Mouse (Mus musculus) layer of hippocampus, adult 18-20 months (tissue): Measurements from ENCODE around the gene Gpm6b. TPM values are rescaled to one million over a fixed set of nuclear protein-coding genes. Genes with fewer than 3 reads are reported as not detected.

Experiments used
- DNase-seq, 2 experiments: peaks; one replicate each; pipeline ENCODE4 v3.0.0; 2022; ENCODE audit warnings: low spot score in 2 of 2
- total RNA-seq, 2 experiments: library from RNA; stranded (reverse); gene quantifications; 2 replicates each; pipeline ENCODE4 v1.2.3; 2021

Gene Gpm6b
- total RNA-seq, 2 experiments from 2014 or later, result 705 to 717 TPM

DNA sequence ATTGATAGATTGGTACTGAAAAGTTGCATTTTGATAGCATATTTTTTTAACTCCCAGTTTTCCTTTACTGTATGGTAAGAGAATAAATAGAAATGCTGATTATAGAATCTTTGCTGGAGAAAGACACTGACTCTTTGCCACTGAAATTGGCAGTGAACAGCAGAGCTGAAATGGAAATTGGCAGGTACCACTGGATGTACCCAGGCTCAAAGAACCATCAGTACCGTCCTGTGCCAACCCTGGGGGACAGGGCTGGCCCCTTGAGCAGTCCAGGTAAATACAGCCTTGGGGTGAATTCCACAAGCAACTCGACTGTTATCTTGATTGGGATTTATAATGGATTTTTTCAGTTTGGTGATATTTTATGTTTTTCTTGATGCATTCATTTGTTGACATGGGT lies 114.7 kb downstream of the Gpm6b start:
- DNase-seq, result no peak

DNA sequence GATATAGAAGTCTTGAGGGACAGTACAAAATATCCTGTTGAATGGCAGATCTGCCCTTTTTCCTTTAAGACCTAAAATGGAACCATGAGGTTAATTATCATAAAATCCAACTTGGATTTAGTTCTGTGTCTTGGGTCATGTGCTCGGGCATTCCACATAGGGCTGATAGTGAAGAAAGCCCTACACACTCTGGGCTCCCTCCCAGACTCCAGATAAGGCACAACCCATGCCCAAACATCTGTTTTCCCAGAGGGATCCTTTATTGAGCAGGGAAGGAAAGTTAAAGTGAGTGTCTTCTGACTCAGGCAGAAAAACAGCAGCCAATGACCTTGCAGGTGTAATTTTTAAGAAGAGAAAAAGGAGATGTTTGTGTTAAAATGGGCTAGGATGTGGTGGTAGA lies 116.2 kb downstream of the Gpm6b start:
- DNase-seq, result no peak

DNA sequence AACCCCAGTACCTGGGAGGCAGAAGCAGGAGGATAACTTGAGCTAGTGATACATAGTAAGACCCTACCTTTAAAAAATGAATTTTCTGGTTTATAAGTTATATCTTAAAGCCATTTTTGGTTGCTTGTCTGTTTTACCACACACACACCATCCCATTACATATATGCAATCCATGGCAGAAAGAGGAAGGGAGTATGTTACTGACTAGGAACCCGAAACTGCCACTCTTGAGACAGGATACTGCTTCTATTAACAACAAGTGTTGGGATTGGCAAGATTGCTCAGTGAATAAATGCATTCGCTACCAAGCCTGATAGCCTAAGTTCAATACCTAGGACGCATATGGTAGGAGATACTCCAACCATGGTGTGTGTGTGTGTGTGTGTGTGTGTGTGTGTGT lies 117.6 kb downstream of the Gpm6b start:
- DNase-seq, result no peak

DNA sequence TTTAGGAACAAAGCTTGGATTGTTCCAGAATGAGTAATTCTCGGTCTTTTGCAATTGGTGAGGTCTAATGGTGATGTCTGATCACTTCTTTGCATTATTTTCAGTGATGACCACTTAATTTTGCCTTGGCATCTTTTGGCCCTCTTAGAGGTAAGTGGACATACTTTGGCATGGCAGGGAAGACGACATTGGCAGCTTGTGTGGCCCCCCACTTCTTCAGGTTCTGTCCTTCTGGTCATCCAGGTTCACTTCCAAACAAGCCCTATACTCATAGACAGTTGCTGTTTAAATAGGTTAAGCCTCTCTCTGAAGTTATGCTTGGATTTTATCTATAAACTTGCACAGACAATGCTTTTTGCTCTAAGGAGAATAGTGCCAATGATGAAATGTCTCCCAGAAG lies 120.2 kb downstream of the Gpm6b start:
- no peak for DNase-seq

DNA sequence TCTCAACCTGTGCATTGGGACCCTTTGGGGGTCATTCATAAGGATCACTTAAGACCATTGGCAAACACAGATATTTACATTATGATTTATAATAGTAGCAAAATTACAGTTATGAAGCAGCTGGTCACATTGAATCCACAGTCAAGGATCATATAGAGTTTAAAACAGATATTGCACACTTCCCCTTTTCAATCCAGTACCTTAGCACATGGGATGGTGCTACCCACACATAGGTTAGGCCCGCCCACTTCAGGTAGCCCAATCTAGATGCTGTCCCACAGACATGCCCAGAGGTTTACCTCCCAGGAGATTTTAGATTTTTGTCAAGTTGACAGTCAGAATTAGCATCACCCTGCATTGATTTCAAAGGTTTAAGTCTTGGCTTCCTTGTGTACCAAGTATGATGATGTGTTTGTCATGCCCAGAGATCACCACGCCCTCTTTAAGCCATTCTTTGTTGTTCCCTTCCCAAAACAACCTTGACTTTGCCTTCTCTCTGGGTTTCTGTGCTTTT lies 121.3 kb downstream of the Gpm6b start:
- no peak for DNase-seq

DNA sequence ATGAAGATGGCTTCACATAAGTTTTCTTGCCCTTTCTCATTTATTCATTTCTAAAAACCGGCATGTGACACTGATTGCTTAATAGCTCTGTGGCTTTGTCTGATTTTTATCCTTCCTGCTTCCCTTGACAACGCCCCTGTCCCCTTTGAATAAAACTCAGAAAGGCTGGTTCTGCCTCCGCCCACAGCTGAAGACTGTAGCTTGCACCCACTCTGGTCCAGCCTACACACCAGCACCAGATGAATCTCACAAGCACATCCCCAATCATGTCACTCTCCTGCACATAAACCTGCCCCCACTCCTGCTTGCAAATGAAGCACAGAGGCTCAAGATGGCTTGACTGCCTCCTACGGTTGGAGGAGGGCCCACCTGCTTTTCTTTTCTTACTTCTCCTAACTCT lies 121.7 kb downstream of the Gpm6b start:
- DNase-seq, result peak; percentile 46 to 63

DNA sequence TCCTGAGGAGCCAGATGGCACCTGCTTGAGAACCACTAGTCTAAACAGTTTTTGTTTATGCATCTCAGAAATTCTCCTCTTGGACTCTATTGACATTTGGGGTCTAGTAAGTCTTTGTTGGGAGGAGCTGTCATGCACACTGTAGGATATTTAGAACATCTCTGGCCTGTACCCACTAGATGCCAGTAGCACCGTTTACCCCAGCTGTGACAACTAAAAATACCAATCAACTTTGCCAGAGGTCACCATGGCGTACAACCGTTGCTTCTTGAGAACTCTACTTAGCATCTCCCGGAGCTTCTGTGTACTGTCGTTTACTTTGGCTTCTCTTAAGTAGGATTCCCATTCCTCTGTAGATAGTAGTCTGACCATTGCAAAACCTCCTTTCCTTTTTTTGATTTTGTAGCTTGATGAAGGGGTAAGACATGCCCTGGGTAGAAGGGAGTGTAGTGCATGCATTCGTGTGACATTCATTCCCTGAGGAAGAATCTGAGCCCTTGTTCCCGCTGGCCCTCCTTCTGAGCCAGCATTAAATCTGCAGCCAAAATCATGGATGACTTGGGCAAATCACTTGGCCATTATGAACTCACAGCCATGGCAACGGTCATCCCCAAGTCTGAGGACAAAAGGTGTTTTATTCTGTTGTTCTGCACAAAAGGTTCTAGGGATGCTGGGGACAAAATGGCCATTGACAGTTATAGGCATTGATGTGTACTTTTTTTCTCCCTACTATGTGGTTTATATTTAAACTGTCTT lies 126.9 kb downstream of the Gpm6b start:
- peak in 1 of 2 experiments; percentile 36 for DNase-seq

DNA sequence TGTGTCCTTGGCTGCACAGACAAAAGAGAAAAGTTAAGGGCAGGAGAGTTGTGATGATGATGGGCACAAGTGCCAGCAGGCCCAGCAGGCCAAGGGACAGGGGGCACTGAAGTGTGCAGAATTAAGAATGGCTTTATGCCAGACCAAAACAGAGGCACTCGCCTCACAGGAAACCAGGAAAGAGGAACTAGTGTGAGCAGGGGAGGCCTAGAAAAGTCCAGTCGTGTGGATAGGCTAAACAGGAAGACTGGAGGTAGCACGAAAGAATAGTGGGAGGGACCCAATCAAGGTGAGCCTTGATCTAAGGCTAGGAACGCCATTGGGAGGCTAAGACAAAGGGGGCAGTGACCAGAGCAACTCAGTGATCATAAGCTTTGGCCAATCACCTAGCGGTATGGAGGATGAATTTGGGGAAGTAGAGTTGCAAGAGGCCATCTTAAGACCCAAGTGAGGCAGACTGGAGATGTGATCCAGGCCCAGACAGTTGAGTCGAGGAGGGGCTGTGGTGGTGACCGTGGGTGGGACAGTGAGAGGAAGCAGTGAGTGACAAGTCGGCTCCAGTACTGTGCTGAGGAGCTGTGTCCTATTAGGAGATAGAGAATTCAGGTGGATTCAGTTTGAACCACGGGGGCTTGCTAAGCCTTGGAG lies 138.1 kb downstream of the Gpm6b start:
- no peak for DNase-seq

DNA sequence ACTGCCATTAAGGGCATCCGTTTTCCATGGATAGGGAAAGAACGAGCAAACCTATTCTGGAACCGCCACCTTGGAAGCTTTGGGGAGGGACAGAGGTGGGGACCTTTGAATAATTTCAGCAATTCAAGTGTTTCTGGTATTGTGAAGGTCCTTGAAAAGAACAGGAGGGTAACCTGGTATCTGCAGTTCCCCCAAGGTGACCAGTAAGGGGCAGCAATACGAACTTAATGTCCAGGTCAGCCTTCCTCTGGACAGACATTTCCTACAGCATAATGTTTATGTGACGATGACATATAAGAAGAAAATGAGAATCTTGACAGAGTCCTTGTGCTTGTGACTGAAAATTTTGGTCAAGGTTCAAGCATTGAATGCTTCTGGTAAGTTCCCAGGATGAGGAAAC lies 139.9 kb downstream of the Gpm6b start:
- no peak for DNase-seq

DNA sequence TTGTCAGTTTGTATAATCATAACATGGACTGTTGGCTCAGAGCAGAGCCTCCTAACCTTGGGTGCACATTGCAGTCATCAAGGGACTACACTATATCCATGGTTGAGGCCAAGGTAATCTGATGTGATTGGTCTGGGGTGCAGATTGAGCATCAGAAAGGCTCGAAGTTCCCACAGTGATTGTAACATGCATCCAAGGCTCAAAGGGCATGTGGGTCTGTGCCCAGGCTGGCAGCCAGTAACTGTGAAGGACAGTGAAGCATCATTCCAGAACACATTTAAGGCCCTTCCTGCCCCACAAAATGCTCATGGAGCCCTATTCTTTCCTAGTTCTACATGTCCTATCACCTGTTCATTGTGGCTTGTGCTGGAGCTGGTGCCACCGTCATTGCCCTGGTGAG lies 144.9 kb downstream of the Gpm6b start:
- no peak for DNase-seq

DNA sequence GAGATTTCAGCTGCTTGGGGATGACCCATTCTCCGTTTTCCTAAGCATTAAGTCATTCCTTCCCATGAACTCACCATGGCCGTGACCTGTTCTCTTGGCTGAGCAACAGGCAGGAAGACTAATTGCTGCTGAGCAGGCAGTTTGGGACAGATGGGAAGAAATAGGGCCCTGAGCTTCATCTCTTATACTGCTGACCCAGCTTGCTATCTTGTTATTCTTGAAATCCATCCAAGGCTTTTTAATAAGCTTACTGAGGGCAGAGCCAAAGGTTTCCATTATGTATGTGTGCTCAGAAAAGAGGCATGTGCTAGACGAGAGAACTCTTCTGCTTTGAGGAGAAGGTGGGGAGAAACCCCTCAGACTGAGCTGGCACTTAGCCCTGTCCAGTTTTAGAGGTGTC lies 146.2 kb downstream of the Gpm6b start:
- DNase-seq, result no peak

DNA sequence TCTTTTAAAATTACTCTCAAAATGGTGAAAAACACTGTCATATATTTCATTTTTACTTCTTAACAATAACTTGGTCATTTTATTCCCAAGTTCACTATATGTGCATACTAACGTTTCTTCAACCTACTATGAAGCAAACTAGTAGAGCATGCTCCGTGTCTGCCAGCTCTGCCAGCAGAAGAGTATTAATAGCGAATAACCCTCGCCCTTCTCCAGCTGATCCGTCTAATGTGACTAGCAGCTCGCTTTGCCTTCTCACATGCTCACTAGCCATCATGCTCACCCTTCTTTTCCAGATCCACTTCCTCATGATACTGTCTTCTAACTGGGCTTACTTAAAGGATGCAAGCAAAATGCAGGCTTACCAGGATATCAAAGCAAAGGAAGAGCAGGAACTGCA lies 147.9 kb downstream of the Gpm6b start:
- DNase-seq, result no peak

DNA sequence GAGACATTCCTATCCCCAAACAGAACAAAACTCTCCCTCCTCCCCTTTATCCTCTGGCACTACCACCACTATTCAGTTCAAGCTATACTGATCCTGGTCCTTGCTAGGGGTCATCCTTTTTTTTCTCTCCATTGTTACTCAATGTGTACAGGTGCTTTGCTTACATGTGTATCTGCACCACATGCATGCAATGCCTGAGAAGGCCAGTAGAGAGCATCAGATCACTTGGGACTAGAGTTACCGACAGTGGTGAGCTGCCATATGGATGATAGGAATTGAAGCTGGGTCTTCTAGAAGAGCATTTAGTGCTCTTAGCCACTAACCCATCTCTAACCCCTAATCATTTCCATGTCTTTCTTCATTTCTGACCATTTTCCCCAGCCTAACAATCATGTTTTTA lies 155.0 kb downstream of the Gpm6b start:
- DNase-seq, result no peak

DNA sequence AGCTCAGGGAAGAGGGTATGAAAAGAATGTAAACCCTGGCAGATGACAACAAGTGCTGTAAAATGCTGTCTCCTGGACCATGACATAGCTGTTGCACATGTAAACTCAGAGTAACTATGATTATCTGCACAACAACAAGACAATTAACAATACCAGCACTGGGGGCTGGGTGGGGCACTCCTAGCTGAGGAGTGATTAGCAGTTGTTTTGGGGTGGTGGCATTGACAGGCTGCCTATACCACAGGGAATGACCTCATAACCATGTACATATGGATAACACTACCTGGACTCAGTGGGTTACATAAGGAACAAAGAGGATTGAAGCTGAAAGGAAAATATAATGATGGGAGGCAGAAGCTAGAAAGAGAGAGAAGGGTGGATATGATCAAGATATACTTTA lies 169.2 kb downstream of the Gpm6b start:
- no peak for DNase-seq

DNA sequence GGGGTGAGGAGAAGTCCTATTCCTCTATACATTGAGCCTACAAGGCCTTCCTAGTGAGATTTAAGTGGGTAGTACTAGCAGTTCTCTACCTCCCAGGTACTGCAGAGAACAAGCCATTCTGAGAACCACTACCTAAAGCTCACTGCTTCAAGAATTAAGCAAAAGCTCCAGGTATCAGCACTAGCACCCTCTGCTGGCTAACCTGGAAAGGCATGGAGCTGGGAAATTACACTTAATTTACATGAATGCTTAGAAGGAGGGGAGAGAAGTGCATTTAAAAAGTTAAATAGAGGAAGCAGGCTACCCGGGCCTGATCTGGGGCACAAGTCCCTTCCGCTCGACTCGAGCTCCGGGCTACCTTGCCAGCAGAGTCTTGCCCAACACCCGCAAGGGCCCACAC lies 177.5 kb downstream of the Gpm6b start:
- DNase-seq, result peak in 1 of 2 experiments; percentile 37

DNA sequence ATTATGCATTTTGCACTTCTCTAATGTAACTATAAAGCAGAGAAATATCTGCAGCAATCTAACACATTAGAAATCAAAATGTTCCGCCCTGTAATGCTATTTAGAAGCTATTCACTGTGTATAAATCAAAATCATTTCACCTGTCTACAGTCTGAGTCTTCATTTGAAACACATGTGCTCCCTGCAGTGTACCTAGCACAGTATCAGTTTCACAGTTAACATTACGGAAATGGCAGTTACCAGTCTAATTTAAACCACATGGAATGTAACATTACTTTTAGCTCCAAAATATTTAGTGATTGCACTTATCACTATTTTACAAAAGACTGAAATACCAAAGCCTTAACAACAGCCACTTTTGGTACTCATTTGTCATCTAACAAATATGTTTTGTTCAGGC lies 196.1 kb downstream of the Gpm6b start:
- DNase-seq, result no peak

Other genes starting within 250 kb of the Gpm6b start
- gene Gemin8, start 68.5 kb upstream of the Gpm6b start, total RNA-seq, result 10 to 100 TPM; 13.1 to 14.8 TPM
- 10 to 100 TPM; 51.5 to 60.8 TPM for gene Trappc2, start 201.7 kb downstream of the Gpm6b start, total RNA-seq
- gene Ofd1, start 201.8 kb downstream of the Gpm6b start, total RNA-seq, result 1 to 10 TPM; 5.0 to 5.7 TPM
- 10 to 100 TPM; 36.5 to 39.0 TPM for gene Rab9, start 241.0 kb downstream of the Gpm6b start, total RNA-seq